Mouse (Mus musculus): ENCODE data around the gene Sgms1. TPM values are rescaled to one million over a fixed set of nuclear protein-coding genes. Genes with fewer than 3 reads are reported as not detected.

Sgms1 gene
- polyA plus RNA-seq, 2 experiments = 20.8 to 36.8 TPM

GRCm38 (mm10) chr19:32409603-32410360 is 20.3 kb upstream of the Sgms1 start:
- no peaks in the 10 kb centered on the region for H3K36me3 ChIP-seq (ENCODE audit: control insufficient read depth, insufficient read depth, low read length)
- 79% methylated on average over 8 of the region's 8 CpGs for WGBS
- ATAC-seq (ENCODE audit: low FRiP score, low read depth) = no peak
- H3K4me2 ChIP-seq (replicated peaks; ENCODE audit: low read depth, low read length, severe bottlenecking) = no peak overlapping the region
- TF ChIP-seq POLR2A (IDR thresholded peaks at IDR 0.05; ENCODE audit: borderline replicate concordance, extremely low read depth, insufficient read depth, insufficient read length) = no peak
- no peaks in the 10 kb centered on the region for H3K4me1 ChIP-seq (ENCODE audit: control insufficient read depth, insufficient read depth, low read length)
- H3K27ac ChIP-seq (replicated peaks; ENCODE audit: low read depth, low read length) = no peak overlapping the region
- no peaks in the 10 kb centered on the region for H3K27me3 ChIP-seq (ENCODE audit: control insufficient read depth, insufficient read depth, low read length)
- DNase-seq (ENCODE audit: low spot score) = no peak
- H3K9ac ChIP-seq (ENCODE audit: low read depth, low read length, severe bottlenecking) = no peak overlapping the region
- H3K9me3 ChIP-seq (ENCODE audit: control insufficient read depth, low read length) = no peaks in the 10 kb centered on the region
- H3K4me3 ChIP-seq (replicated peaks; ENCODE audit: low read length) = no peak overlapping the region

- no peak for ATAC-seq (ENCODE audit: low FRiP score, low read depth)
- Histone ChIP-seq H3K9ac (ENCODE audit: low read depth, low read length, severe bottlenecking) (no peak overlapping the region), H3K27ac (replicated peaks; ENCODE audit: low read depth, low read length) (no peak overlapping the region), H3K27me3 (ENCODE audit: control insufficient read depth, insufficient read depth, low read length) (no peaks in the 10 kb centered on the region), H3K4me1 (ENCODE audit: control insufficient read depth, insufficient read depth, low read length) (no peaks in the 10 kb centered on the region), H3K4me3 (replicated peaks; ENCODE audit: low read length) (no peak overlapping the region), H3K4me2 (replicated peaks; ENCODE audit: low read depth, low read length, severe bottlenecking) (no peak overlapping the region), H3K9me3 (ENCODE audit: control insufficient read depth, low read length) (no peaks in the 10 kb centered on the region), H3K36me3 (ENCODE audit: control insufficient read depth, insufficient read depth, low read length) (no peaks in the 10 kb centered on the region)
- 72% methylated on average over 7 of the region's 7 CpGs for WGBS
- DNase-seq (ENCODE audit: low spot score) = no peak
- no peak for TF ChIP-seq POLR2A (IDR thresholded peaks at IDR 0.05; ENCODE audit: borderline replicate concordance, extremely low read depth, insufficient read depth, insufficient read length)
Measured at GRCm38 (mm10) chr19:32406717-32407116, 17.2 kb upstream of the Sgms1 start.

GRCm38 (mm10) chr19:32404386-32404785 is 14.9 kb upstream of the Sgms1 start:
- WGBS = 78% methylated on average over 5 of the region's 5 CpGs
- H3K27me3 ChIP-seq (ENCODE audit: control insufficient read depth, insufficient read depth, low read length) = no peaks in the 10 kb centered on the region
- ATAC-seq (ENCODE audit: low FRiP score, low read depth) = no peak

GRCm38 (mm10) chr19:32403834-32404233 is 14.3 kb upstream of the Sgms1 start:
- no peak for DNase-seq (ENCODE audit: low spot score)
- no peak for ATAC-seq (ENCODE audit: low FRiP score, low read depth)

More at GRCm38 (mm10) chr19:32404386-32404785, 14.9 kb upstream of the Sgms1 start:
- Histone ChIP-seq H3K4me2 (replicated peaks; ENCODE audit: low read depth, low read length, severe bottlenecking) (no peak overlapping the region), H3K9ac (ENCODE audit: low read depth, low read length, severe bottlenecking) (no peak overlapping the region), H3K4me3 (replicated peaks; ENCODE audit: low read length) (no peak overlapping the region), H3K4me1 (ENCODE audit: control insufficient read depth, insufficient read depth, low read length) (no peaks in the 10 kb centered on the region), H3K27ac (replicated peaks; ENCODE audit: low read depth, low read length) (no peak overlapping the region), H3K9me3 (ENCODE audit: control insufficient read depth, low read length) (no peaks in the 10 kb centered on the region), H3K36me3 (ENCODE audit: control insufficient read depth, insufficient read depth, low read length) (no peaks in the 10 kb centered on the region)
- no peak for DNase-seq (ENCODE audit: low spot score)
- no peak for TF ChIP-seq POLR2A (IDR thresholded peaks at IDR 0.05; ENCODE audit: borderline replicate concordance, extremely low read depth, insufficient read depth, insufficient read length)

GRCm38 (mm10) chr19:32398491-32398890 is 9.0 kb upstream of the Sgms1 start:
- Histone ChIP-seq H3K4me3 (replicated peaks; ENCODE audit: low read length) (no peak overlapping the region), H3K4me2 (replicated peaks; ENCODE audit: low read depth, low read length, severe bottlenecking) (no peak overlapping the region), H3K27me3 (ENCODE audit: control insufficient read depth, insufficient read depth, low read length) (no peaks in the 10 kb centered on the region), H3K9me3 (ENCODE audit: control insufficient read depth, low read length) (no peaks in the 10 kb centered on the region), H3K9ac (ENCODE audit: low read depth, low read length, severe bottlenecking) (no peak overlapping the region), H3K4me1 (ENCODE audit: control insufficient read depth, insufficient read depth, low read length) (no peaks in the 10 kb centered on the region), H3K36me3 (ENCODE audit: control insufficient read depth, insufficient read depth, low read length) (no peaks in the 10 kb centered on the region), H3K27ac (replicated peaks; ENCODE audit: low read depth, low read length) (no peak overlapping the region)
- no peak for TF ChIP-seq POLR2A (IDR thresholded peaks at IDR 0.05; ENCODE audit: borderline replicate concordance, extremely low read depth, insufficient read depth, insufficient read length)
- WGBS = 54% methylated on average over 5 of the region's 5 CpGs
- DNase-seq (ENCODE audit: low spot score) (no peak), ATAC-seq (ENCODE audit: low FRiP score, low read depth) (no peak)

More at GRCm38 (mm10) chr19:32403834-32404233, 14.3 kb upstream of the Sgms1 start:
- 77% methylated on average over 5 of the region's 5 CpGs for WGBS
- Histone ChIP-seq H3K27me3 (ENCODE audit: control insufficient read depth, insufficient read depth, low read length) (no peaks in the 10 kb centered on the region), H3K4me1 (ENCODE audit: control insufficient read depth, insufficient read depth, low read length) (no peaks in the 10 kb centered on the region), H3K4me2 (replicated peaks; ENCODE audit: low read depth, low read length, severe bottlenecking) (no peak overlapping the region), H3K9me3 (ENCODE audit: control insufficient read depth, low read length) (no peaks in the 10 kb centered on the region), H3K36me3 (ENCODE audit: control insufficient read depth, insufficient read depth, low read length) (no peaks in the 10 kb centered on the region), H3K27ac (replicated peaks; ENCODE audit: low read depth, low read length) (no peak overlapping the region), H3K9ac (ENCODE audit: low read depth, low read length, severe bottlenecking) (no peak overlapping the region), H3K4me3 (replicated peaks; ENCODE audit: low read length) (no peak overlapping the region)
- no peak for TF ChIP-seq POLR2A (IDR thresholded peaks at IDR 0.05; ENCODE audit: borderline replicate concordance, extremely low read depth, insufficient read depth, insufficient read length)
